Mouse (Mus musculus): Measurements from ENCODE around the gene Ddhd1.
A peak's percentile ranks its signal among the peaks of the same experiment; 100 is the strongest.

Ddhd1 gene

DNA sequence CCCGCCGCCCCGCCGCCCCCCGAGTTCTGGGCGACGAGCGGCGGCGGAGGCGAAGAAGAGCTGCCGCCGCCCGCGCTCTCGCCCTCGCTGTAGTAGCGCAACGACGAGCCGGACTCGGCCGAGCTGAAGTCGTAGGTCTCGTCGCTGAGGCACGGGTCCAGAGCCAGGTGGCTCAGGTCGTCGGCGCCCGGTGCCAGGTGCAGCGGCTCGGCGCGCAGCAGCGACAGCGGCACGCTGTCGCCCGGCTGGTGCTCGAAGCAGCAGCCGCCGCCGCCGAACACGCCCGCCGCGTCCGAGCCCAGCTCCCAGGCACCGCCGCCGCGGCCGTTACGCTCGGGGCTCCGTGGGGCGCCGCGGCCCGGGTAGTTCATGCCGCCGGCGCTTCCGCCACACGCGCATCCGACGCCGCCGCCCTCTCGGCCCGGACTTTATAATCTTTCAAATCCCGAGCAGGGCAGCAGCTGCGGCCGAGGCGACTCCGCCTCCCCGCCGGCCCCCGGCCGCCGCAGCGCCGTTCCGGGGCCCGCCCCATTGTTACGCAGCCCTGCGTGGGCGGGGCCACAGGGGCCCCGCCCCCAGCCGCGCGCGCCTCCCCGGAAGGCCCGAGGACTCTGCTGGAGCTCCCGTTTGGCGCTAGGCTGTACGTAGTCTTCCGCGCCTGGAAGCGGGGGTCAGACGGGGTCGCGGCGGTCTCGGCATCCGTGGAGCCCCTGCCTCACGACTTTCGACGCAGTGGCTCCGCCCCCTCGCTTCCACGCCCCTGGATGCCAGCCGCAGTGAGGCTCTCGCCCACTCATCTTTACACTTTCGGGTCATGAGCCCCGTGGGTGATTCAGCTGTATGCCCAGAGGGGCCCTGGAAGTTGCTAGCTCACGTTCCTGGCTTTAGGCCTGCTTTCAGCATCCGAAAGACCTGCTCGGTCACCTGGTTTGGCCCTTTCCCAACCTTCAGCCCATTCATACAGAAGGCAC is at the start of gene Ddhd1:
TSS of gene Ddhd1 (minus strand) at position 503 of the 971 bp plus-strand sequence.
- peak; percentile 80 to 85 for DNase-seq (ENCODE audit: low spot score in 2 of 2)

DNA sequence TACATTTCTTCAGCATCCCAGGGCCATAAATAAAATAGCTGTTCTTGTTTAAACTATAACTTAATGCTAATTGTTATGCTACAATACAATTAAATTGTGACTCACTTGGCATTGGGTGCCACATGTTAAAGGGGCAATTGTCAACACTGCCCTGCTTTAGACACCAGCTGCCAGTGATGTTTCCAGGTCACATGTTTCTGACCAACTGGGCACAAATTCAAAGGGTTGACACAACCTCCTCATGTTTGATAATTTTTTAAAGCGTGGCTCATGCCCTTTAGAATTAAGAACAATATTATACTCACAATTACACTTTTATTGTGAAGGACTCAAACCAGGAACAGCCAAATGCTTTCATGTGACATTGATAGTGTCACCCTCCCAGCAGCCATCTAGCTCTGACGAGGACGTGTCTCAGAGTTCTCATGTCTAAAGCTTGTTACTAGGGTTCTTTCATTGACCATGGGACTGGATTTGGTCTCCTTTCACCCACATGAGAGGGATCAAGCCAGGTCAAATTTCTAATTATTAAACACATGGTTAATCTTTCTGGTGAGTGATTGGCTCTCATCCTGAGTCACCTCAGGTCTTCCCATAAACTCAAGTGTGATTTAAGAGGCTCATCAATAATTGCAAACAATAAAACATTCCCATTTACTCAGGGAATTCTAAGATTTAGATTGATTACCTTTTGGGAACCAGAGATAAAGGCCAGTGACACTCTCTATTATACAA is 49.4 kb upstream of the Ddhd1 start:
- no peak for DNase-seq (ENCODE audit: low spot score in 2 of 2)

DNA sequence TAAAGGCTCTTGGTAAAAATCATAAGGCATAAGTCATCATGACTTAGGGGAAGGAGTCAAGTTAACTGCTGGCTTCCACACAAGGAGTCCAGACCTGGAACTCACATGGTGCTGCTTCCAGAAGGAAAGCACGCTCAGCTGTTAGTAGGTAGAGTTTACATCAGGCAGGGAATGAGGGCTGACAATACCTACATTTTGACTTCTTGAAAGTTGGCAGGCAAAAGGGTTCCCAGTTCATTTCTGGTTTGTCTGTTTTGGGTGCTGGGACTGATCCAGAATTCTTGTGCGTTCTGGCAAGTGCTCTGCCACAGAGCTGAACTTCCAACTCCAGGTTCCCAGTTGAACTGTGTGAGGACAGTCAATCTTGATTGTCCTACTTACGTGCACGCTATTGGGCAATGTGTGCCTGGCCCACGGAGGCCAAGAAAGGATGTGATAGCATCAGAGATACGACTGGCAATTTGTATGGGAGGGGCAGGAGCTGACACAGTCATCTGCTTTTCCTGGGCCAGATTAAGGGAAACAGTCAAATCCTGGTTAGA is 42.2 kb upstream of the Ddhd1 start:
- DNase-seq (ENCODE audit: low spot score in 2 of 2), result no peak

DNA sequence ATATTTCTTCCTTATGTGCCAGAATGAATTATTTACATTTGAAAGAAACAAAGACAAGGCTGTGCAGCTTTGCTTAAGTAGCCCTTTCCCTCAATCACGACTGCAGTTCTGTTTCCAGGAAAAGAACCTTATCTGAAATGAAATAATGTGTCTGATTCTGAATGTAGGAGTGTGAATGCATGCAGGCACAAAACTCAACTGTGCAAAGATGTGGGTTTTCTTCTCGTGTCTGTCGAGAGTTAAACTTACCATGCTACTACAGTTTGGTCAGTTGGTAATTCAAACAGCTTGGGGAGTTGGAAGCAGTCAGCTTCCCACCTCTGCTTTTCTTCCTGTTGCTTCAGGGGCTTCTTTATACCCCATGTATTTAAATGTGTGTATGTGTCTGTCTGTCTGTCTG is 40.9 kb upstream of the Ddhd1 start:
- DNase-seq (ENCODE audit: low spot score in 2 of 2), result no peak

DNA sequence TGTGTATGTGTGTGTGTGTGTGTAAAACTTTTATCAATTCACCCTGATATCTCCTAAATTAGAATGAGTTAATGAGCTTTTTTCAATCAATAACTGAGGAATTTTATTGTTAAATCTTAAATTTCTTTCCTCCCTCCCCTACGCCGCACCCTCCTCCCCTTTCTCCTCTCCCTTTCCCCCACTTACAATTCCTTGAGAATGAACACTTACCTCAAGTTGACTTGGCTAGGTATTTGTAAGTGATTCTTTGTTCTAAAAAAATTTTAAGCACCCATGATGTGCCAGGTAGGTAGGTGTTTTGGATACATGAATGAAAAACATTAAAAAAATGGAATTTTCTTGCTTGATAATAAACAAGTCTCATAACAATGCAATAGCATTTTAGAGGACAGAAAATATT is 38.2 kb upstream of the Ddhd1 start:
- no peak for DNase-seq (ENCODE audit: low spot score in 2 of 2)

DNA sequence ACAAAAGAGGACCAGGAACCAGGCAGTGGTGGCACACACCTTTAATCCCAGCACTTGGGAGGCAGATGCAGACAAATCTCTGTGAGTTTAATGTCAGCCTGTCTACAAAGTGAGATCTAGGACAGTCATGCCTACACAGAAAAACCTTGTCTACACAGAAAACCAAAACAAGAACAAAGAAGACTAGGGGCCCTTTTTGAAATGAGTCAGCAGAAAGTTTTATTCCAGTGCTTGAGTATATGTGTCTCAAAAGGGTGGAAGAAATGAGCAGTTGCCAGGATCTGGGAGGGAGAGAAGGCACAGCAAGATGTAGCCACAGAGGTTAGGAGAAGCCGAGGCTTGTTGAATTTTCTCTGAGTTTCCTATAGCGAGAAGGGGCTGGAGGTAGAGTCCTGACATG is 35.9 kb upstream of the Ddhd1 start:
- DNase-seq (ENCODE audit: low spot score in 2 of 2), result no peak

DNA sequence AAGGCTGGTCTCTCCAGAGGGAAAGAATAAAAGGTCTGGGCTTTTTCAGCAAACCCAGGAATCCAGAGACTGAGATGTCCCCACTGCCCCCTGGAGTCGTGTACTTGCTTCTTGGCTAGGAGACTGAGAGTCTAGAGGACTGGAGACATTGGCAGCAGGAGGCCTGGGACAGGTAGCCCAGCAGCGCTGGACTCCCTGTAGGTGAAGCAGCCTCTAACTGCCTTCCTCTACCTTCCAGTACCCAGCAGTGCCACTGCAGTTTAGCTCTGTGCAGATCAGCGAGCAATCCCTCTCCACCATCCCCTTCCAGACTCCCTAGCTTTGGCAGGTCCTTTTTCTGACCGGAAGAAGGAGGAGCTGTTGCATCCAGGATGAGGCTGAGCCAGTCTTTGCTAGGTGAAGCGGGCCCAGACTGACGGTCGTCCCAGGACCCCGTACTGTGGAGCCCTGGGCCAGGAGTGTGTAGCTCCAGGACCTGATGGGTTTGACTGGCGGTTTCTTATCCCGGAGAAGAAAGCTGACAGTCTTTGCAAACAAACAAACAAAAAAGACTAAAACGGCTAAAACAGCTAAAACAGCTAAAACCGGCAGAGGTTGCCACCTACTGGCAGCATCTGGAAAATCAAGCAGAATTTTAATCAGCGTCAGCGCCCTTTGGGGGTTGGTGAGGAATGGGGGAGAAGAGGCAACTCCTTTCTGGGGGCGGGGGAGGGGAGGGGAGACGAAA is 32.7 kb upstream of the Ddhd1 start:
- DNase-seq (ENCODE audit: low spot score in 2 of 2), result peak; percentile 26 to 31

DNA sequence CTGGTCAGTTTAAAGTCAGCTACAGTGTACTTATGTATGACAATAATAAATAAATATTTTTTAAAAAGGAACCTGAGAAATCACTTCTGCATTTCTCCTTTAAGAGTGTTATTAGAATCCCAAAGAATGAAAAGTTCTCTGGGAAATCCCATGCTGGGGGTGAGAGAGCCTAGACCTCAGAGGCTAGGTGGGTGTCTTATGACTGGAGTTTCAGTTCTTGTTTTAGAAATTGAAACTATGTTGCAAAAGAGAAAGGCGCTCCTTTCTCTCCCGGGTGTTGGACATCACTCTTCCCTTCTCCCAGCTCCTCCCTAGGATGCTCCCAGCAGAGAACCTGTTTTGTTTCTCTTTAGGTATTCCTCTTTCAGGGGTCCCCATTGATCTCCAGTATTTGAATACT is 27.4 kb upstream of the Ddhd1 start:
- no peak for DNase-seq (ENCODE audit: low spot score in 2 of 2)

DNA sequence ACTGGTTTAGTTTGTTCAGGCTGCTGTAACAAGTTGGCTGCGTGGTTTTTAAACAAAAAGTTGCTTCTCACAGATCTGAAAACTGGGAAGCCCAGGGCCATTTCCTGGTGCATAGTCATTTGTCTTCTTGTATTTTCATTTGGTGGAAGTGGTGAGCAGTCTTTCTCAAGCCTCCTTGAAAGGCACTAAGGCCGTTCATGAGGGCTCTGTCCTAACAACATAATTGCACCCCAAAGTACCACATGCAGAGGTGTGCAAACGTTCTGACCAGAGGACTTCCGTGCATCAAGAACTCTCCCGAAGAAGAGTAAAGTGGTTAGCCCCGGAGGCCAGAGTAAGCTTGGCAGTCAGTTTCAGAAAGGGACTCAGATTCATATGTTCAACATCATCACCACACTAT is 18.8 kb upstream of the Ddhd1 start:
- no peak for DNase-seq (ENCODE audit: low spot score in 2 of 2)

DNA sequence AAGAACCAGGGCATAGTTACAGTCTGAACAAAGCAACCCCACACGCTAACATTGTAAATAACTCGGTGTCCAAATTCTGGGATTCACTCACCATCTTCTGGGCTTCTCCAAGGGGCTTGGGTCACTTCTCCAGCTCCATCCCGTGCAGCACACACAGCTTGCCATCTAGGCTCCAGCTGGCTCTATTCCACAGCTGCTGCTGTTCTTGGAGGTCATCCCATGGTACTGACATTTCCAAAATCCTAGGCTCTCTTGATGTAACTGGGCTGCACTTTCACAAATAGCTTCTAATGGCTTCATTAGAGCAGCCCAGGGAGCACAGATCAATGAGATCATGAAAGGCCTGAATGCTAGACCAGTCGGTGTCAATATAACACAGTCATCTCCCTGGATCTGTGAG is 10.4 kb upstream of the Ddhd1 start:
- DNase-seq (ENCODE audit: low spot score in 2 of 2), result peak in 1 of 2 experiments; percentile 63

DNA sequence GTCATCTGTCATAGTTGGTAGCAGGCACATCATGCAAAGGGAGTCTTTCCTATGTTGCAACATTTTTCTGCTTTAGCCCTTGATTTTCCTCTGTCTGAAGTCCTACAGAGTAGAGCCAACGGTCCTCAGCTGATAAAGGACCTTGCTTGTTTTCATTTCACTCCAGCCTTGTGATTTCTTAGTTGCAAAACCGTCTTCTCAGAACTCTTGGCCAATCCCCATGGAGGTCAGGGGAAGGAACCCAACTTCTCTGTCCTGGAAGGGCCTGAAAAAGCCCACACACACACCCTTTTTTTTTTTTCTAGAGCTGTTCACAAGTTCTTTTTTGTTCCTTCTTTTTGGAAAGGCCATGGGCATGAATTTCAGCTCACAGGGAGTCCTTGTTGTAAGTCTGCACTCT is 9.3 kb upstream of the Ddhd1 start:
- peak in 1 of 2 experiments; percentile 53 for DNase-seq (ENCODE audit: low spot score in 2 of 2)

DNA sequence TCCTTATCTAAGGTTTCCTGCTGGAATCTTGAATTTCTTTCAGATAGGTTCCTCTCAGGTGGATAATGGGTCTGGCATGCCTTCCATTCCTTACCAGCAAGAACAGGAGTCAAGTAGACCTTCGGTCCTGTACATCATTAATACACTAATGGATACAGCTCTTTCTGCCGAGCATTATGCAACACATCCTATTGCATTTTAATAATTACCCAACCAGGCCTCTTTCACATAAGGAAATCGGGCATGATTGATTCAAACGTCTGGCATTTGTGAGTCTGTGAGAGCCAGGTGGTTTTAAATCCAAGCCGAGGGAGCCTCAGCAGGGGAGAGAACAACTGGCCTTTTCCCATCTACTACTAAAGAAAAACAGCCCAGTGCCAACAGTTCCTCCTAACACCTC is 3.6 kb upstream of the Ddhd1 start:
- no peak for DNase-seq (ENCODE audit: low spot score in 2 of 2)

DNA sequence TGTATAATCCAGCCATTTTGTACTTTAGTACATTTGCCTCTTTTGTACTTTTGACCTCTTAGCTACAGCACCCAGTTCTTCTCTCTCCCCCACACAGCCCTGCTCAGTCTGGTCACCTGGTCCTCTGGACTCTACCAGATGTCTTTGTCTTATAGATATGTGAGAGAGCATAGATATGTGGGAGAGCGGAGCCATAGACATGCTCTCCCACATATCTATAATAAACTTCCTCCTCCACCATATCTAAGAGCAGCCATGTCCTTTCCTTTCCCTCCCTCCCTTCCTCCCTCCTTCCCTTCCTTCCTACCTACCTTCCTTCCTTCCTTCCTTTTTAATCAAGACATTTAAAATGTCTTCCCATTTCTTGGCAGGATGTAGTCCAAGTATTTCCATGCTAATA is 2.4 kb upstream of the Ddhd1 start:
- no peak for DNase-seq (ENCODE audit: low spot score in 2 of 2)

DNA sequence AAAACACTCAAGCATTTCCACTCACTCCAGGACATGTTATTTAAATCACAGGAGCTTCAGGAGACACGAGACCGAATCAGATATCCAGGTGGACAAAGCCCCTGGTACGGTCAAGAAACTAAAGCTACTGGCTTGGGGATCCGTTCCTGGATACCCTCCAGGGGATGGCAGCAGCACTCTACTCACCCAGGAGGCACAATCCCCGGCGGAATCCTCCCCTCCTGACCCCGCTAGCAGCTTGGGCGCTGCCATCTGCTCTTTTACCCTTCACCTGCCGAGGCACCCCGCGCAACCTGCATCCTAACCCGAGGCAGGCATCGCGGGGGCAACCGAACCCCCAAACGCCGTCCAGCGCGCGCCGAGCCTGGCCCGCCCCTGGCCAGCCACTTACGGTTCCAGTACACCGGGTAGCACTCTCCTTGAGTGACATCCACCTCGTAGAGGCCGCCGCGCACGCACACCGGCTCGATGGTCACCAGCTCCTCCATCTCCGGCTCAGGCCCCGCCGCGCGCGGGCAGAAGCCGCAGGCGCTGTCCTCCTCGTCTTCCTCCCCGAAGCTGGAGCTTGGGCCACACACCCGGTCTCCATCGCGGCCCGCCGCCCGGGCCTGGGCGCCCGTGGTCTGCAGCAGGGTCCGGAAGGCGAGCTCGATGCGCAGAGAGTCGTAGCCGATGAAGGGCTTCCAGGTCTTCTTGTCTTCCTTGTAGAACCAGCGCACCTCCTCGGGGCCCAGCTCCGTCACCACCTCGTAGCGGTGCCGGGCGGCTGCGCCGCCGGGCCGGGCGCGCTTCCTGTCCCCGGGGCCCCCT is 907 bp downstream of the Ddhd1 start:
- DNase-seq (ENCODE audit: low spot score in 2 of 2), result peak; percentile 35 to 41

DNA sequence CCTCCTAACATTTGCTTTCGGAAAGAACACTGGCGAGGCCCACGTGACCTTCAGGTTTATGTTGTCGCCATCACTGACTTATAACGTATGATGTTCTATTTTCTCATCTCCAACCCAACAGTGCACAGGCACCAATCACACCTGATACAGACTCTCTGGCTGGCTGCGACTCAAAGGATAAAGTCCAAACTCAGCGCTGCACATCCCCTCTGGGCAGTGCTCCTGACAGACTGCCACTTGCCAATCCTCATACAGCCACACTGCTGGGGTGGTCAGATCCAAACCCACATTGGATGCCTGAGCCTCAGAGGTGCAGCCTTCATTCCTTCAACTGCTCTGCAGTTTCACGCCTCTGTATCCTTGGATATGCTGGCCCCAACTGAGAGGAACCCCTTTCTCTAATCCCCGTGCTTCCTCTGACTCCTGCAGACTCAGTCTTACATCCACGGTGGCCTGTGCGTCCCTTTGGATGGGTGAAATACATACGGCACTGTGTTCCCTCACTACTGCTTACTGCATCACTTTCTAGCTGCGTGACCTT is 3.0 kb downstream of the Ddhd1 start:
- DNase-seq (ENCODE audit: low spot score in 2 of 2), result no peak

DNA sequence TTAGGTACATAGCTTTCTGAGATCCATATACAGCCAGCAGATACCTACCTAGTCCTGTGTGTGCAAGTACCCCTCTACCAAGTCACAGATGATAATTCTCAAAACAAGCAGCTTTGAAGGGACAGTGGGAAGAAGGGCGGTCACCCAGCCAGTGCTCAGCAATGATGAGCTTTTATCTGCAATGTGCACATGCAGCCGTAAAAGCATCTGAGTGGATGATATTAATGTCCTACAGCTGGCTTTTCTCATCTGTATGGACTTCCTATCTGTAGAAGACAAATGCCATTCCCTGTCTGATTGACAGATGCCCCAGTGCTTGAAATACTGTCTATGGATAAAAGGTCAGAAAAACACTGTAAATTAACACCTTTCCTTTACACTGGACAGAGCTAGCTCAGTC is 4.2 kb downstream of the Ddhd1 start:
- no peak for DNase-seq (ENCODE audit: low spot score in 2 of 2)

DNA sequence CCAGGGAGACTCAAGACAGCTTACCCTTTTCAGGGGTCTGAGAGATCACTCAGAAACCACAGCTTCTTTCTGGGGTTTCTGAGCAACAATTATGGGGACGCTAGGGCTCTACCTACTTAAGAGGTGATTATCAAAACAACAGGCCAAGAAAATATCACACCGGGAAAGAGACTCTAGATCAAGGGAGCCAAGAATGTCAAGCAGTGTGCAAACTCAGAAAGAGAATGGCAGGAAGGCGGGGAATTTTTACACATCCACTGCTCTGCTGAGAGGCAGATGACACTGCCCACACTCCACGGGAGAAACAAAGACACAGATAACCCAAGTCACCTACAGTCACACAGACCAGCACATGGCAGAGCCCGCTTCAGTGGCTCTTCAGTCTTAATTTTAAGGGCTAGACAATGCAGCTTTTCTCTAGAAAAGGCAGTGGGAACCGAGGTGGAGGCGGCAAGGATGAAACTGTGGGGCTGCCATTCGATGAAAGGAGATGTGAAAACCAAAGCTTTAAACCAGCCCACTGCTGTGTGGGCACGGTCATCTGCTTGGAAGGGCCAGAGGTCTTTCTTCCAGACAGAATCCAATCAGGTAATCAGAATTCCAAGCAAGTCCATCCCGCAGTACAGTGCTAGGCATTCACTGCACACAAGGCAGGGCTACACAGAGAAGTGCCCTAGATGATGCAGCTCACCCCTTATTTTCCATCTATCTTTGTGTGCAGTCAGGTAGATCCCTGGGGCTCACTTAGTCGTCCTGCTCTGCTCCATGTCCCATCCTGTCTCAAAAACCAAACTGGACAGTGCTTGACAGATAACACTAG is 8.7 kb downstream of the Ddhd1 start:
- DNase-seq (ENCODE audit: low spot score in 2 of 2), result no peak

DNA sequence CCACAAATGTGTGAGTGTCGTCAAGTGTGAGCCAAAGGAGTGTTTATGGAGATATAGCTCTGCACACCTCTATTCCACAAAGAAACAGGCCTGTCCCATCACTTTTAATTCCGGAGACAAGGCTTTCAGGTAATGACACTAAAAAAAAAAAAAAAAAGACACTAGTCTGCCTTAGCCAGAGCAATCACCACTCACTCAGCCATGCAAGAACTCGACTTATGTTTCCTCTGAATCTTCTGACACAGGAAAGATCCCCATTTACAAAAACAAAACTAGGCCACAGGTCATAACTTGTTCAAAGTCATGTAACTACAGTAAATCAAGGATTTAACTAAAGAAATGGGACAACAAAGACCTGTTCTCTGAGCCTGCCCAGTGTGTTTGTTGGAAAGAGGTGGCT is 9.8 kb downstream of the Ddhd1 start:
- DNase-seq (ENCODE audit: low spot score in 2 of 2), result no peak

DNA sequence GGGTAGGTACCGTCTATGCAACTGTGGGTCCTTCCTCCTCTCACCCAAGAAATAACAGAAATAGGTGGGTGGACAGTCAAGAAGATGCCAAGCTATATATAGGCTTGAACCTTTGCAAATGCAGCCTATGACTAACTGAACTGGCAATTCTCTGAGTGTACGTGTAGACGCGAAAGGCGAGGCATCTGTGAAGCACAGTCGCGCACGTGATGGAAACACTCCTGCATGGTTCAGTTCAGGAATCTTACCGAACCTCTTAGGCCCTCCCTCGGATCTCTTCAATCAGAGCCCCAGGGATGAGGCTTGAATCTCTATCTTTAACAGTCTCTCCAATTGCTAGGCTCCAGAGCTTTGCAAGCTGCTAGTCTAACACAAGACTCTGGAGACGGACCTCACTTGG is 10.3 kb downstream of the Ddhd1 start:
- DNase-seq (ENCODE audit: low spot score in 2 of 2), result no peak

DNA sequence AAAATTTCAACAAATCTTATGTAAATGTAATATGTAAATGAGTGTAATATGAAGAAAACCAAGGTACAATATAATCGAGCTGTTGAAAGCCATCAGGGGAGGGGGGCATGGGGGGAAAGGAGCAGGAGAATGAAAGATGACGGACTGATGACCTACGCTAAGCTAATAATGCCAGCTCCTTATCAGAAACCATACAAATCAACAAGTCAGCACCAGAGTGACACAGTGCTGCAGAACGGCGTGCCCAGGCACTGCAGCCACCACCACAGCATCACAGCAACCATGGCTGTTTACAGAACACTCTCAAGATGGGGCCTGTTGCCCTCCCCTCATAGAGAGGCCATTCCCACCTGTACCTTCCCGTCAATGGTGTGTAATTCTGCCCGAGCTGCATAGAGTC is 10.8 kb downstream of the Ddhd1 start:
- no peak for DNase-seq (ENCODE audit: low spot score in 2 of 2)
